Mouse (Mus musculus): ENCODE results near the gene Sec24b. TPM values are rescaled to one million over a fixed set of nuclear protein-coding genes. Genes with fewer than 3 reads are reported as not detected.

Sec24b gene
- polyA plus RNA-seq, 1 experiment from 2014 or later = 36.3 TPM

DNA sequence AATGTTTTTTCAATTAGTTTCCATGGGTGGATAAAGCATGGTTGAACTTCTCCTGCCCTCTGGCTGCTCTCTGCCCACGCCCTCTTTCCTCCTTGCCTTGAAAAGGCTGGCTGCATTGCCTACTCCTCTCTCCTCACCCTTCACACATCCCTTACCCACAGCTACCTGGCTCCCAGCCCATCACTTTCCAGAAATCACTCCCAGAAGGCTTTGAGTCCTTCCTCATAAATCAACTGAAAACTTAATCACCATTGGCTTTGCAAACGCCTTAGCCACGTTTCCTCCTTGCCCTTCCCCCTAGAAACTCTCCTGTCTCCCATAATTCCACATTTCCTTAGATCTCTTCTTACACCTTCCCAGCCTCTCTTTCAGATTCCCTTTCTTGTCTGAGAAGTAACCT is 123.5 kb downstream of the Sec24b start:
- H3K4me2 ChIP-seq (ENCODE audit: low read length) = no peak overlapping the region
- DNase-seq (no peak), ATAC-seq (ENCODE audit: low FRiP score, low TSS enrichment) (no peak)
- no peak overlapping the region for H3K27ac ChIP-seq (replicated peaks; ENCODE audit: low read depth, low read length)
- H3K9ac ChIP-seq (replicated peaks; ENCODE audit: low read length) = no peak overlapping the region
- no peak overlapping the region for H3K4me3 ChIP-seq (replicated peaks; ENCODE audit: low read depth, low read length)
- H3K36me3 ChIP-seq (ENCODE audit: control insufficient read depth, insufficient read depth, low read length) = no peaks in the 10 kb centered on the region
- no peaks in the 10 kb centered on the region for H3K4me1 ChIP-seq (ENCODE audit: control insufficient read depth, insufficient read depth, low read length)
- WGBS = 67% methylated on average over 3 of the region's 3 CpGs
- no peaks in the 10 kb centered on the region for H3K27me3 ChIP-seq (ENCODE audit: control insufficient read depth, insufficient read depth, low read length)
- H3K9me3 ChIP-seq (ENCODE audit: control insufficient read depth, low read length) = no peaks in the 10 kb centered on the region

- Histone ChIP-seq H3K9ac (replicated peaks; ENCODE audit: low read length) (no peak overlapping the region), H3K4me1 (ENCODE audit: control insufficient read depth, insufficient read depth, low read length) (no peaks in the 10 kb centered on the region), H3K4me2 (ENCODE audit: low read length) (no peak overlapping the region), H3K4me3 (replicated peaks; ENCODE audit: low read depth, low read length) (no peak overlapping the region), H3K27ac (replicated peaks; ENCODE audit: low read depth, low read length) (no peak overlapping the region), H3K27me3 (ENCODE audit: control insufficient read depth, insufficient read depth, low read length) (no peaks in the 10 kb centered on the region), H3K36me3 (ENCODE audit: control insufficient read depth, insufficient read depth, low read length) (no peaks in the 10 kb centered on the region), H3K9me3 (ENCODE audit: control insufficient read depth, low read length) (no peaks in the 10 kb centered on the region)
- ATAC-seq (ENCODE audit: low FRiP score, low TSS enrichment) (no peak), DNase-seq (no peak)
- 57% methylated on average over 9 of the region's 9 CpGs for WGBS
These were observed 124.8 kb downstream of the Sec24b start for GRCm38 (mm10) chr3:129936561-129936960.

Other genes with a start within 250 kb of the Sec24b start
- gene Rrh, start 239.0 kb downstream of the Sec24b start, polyA plus RNA-seq (2014; fragmentation: Nextera tagmentation; extraction: Ambion mirVana) = 0.14 and 0.19 TPM in 2 replicates
- gene Gar1, start 230.2 kb downstream of the Sec24b start, polyA plus RNA-seq (2014; fragmentation: Nextera tagmentation; extraction: Ambion mirVana) = 16.8 and 21.9 TPM in 2 replicates
- 0.39 and 0.92 TPM in 2 replicates for gene Cfi, start 225.7 kb downstream of the Sec24b start, polyA plus RNA-seq (2014; fragmentation: Nextera tagmentation; extraction: Ambion mirVana)
- 36.7 and 43.5 TPM in 2 replicates for gene Pla2g12a, start 182.9 kb downstream of the Sec24b start, polyA plus RNA-seq (2014; fragmentation: Nextera tagmentation; extraction: Ambion mirVana)
- gene Casp6, start 160.1 kb downstream of the Sec24b start, polyA plus RNA-seq (2014; fragmentation: Nextera tagmentation; extraction: Ambion mirVana) = 19.0 and 24.4 TPM in 2 replicates
- 2.6 and 5.6 TPM in 2 replicates for gene Mcub, start 91.3 kb downstream of the Sec24b start, polyA plus RNA-seq (2014; fragmentation: Nextera tagmentation; extraction: Ambion mirVana)
- gene Col25a1, start 69.9 kb upstream of the Sec24b start, polyA plus RNA-seq (2014; fragmentation: Nextera tagmentation; extraction: Ambion mirVana) = 15.4 and 17.1 TPM in 2 replicates